Mouse (Mus musculus) lung, postnatal 0 days (tissue): Measurements from ENCODE around the gene Rchy1. TPM values are rescaled to one million over a fixed set of nuclear protein-coding genes. Genes with fewer than 3 reads are reported as not detected.

Experiments used
- ATAC-seq: fragments of 200-750 bp; cut with Nextera tagmentation; 2 replicates; pipeline ENCODE4 v1.8.0; 2017; ENCODE audit warnings: moderate library complexity
- DNase-seq: peaks from one replicate; pipeline ENCODE4 v3.0.0-alpha.2; 2016; ENCODE audit warnings: low spot score
- H3K27ac ChIP-seq: fragments of 300-500 bp; sonication (generic); 2 replicates; pipeline ENCODE4 v1.5.1; 2014; ENCODE audit warnings: antibody characterized with exemption, mild to moderate bottlenecking, low read length, mixed read lengths
- H3K27me3 ChIP-seq: fragments of 300-500 bp; sonication (generic); replicated peaks from 2 replicates; pipeline ENCODE4 v1.6.1; 2014; ENCODE audit warnings: low read length, mixed read lengths; ENCODE audit not compliant: insufficient read depth
- H3K36me3 ChIP-seq: fragments of 300-500 bp; sonication (generic); 2 replicates; pipeline ENCODE4 v1.6.1; 2014; ENCODE audit warnings: low read length, mixed read lengths; ENCODE audit not compliant: insufficient read depth
- H3K4me1 ChIP-seq: fragments of 300-500 bp; sonication (generic); 2 replicates; pipeline ENCODE4 v1.6.1; 2014; ENCODE audit warnings: antibody characterized with exemption, low read depth, low read length, mixed read lengths; ENCODE audit not compliant: insufficient read depth
- H3K4me2 ChIP-seq: fragments of 300-500 bp; sonication (generic); replicated peaks from 2 replicates; pipeline ENCODE4 v1.6.1; 2014; ENCODE audit warnings: low read depth, mild to moderate bottlenecking, low read length, moderate library complexity, mixed read lengths
- H3K4me3 ChIP-seq: fragments of 300-500 bp; sonication (generic); 2 replicates; pipeline ENCODE4 v1.5.1; 2014; ENCODE audit warnings: low read depth, low read length
- H3K9ac ChIP-seq: fragments of 300-500 bp; sonication (generic); replicated peaks from 2 replicates; pipeline ENCODE4 v1.6.1; 2014; ENCODE audit warnings: low read depth, mild to moderate bottlenecking
- H3K9me3 ChIP-seq: fragments of 300-500 bp; sonication (generic); 2 replicates; pipeline ENCODE4 v1.6.1; 2016; ENCODE audit warnings: low read length, mixed read lengths
- CTCF ChIP-seq: IDR thresholded peaks from 2 replicates; pipeline ENCODE4 v1.5.1; 2016; ENCODE audit warnings: antibody characterized with exemption, mild to moderate bottlenecking
- EP300 ChIP-seq: IDR thresholded peaks from 2 replicates; pipeline ENCODE4 v1.6.1; 2016; ENCODE audit warnings: antibody characterized with exemption, mild to moderate bottlenecking, control low read depth
- WGBS: fragments of 180-500 bp; shearing (Covaris S2); extraction: QIAGEN DNeasy Blood & Tissue Kit; methylation state at CpG from one replicate; pipeline ENCODE4 v1.1.7; 2014; 5-methylcytosine and 5-hydroxymethylcytosine counted together
- polyA plus RNA-seq: library from polyadenylated mRNA; unstranded; fragments of >200 nt; fragmentation: Nextera tagmentation; extraction: Ambion mirVana; gene quantifications from 2 replicates; pipeline ENCODE4 v1.2.1, GENCODE M21; 2015

Rchy1 gene
- polyA plus RNA-seq, 1 experiment from 2014 or later, result 70.7 TPM

GRCm38 (mm10) chr5:91983490-91983889 lies 20.6 kb upstream of the Rchy1 start:
- ATAC-seq (no peak), DNase-seq (no peak)
- Histone ChIP-seq H3K27ac (no peak overlapping the region), H3K9me3 (no peaks in the 10 kb centered on the region), H3K36me3 (no peaks in the 10 kb centered on the region), H3K4me2 (no peak overlapping the region), H3K4me3 (no peak overlapping the region), H3K9ac (no peak overlapping the region), H3K27me3 (no peaks in the 10 kb centered on the region), H3K4me1 (no peaks in the 10 kb centered on the region)
- WGBS, result 76% methylated on average over 2 of the region's 2 CpGs
- TF ChIP-seq CTCF, result no peak
- no peak for TF ChIP-seq EP300

- Histone ChIP-seq H3K4me2 (no peak overlapping the region), H3K27me3 (no peaks in the 10 kb centered on the region), H3K36me3 (no peaks in the 10 kb centered on the region), H3K9me3 (no peaks in the 10 kb centered on the region), H3K4me3 (no peak overlapping the region), H3K27ac (no peak overlapping the region), H3K4me1 (no peaks in the 10 kb centered on the region), H3K9ac (no peak overlapping the region)
- DNase-seq, result no peak
- 84% methylated on average over 11 of the region's 11 CpGs for WGBS
- ATAC-seq, result no peak
- TF ChIP-seq EP300 (no peak), CTCF (no peak)
These were observed 18.4 kb upstream of the Rchy1 start for GRCm38 (mm10) chr5:91981176-91981840.

- DNase-seq (no peak), ATAC-seq (no peak)
- Histone ChIP-seq H3K27ac (no peak overlapping the region), H3K4me1 (no peaks in the 10 kb centered on the region), H3K9me3 (no peaks in the 10 kb centered on the region), H3K27me3 (no peaks in the 10 kb centered on the region), H3K4me2 (no peak overlapping the region), H3K36me3 (no peaks in the 10 kb centered on the region), H3K4me3 (no peak overlapping the region), H3K9ac (no peak overlapping the region)
- 69% methylated on average over 2 of the region's 2 CpGs for WGBS
- no peak for TF ChIP-seq CTCF
- no peak for TF ChIP-seq EP300
These were observed 14.5 kb upstream of the Rchy1 start for GRCm38 (mm10) chr5:91977397-91977770.

- DNase-seq (no peak), ATAC-seq (no peak)
- no peaks in the 10 kb centered on the region for H3K27me3 ChIP-seq
- H3K9ac ChIP-seq, result no peak overlapping the region
- H3K9me3 ChIP-seq, result no peaks in the 10 kb centered on the region
- H3K4me3 ChIP-seq, result no peak overlapping the region
- no peaks in the 10 kb centered on the region for H3K36me3 ChIP-seq
- H3K4me2 ChIP-seq, result no peak overlapping the region
- H3K4me1 ChIP-seq, result no peaks in the 10 kb centered on the region
- no peak for TF ChIP-seq EP300
- TF ChIP-seq CTCF, result no peak
- H3K27ac ChIP-seq, result no peak overlapping the region
- WGBS, result 71% methylated on average over 10 of the region's 10 CpGs
These were observed 13.9 kb upstream of the Rchy1 start for GRCm38 (mm10) chr5:91976566-91977396.

GRCm38 (mm10) chr5:91975758-91976157 lies 12.9 kb upstream of the Rchy1 start:
- Histone ChIP-seq H3K27me3 (no peaks in the 10 kb centered on the region), H3K27ac (no peak overlapping the region), H3K36me3 (no peaks in the 10 kb centered on the region), H3K4me2 (no peak overlapping the region), H3K9me3 (no peaks in the 10 kb centered on the region), H3K4me3 (no peak overlapping the region), H3K9ac (no peak overlapping the region), H3K4me1 (no peaks in the 10 kb centered on the region)
- ATAC-seq (no peak), DNase-seq (no peak)
- TF ChIP-seq CTCF (no peak), EP300 (no peak)
- WGBS, result 79% methylated on average over 9 of the region's 9 CpGs

- no peak overlapping the region for H3K4me3 ChIP-seq
- H3K9ac ChIP-seq, result no peak overlapping the region
- H3K36me3 ChIP-seq, result no peaks in the 10 kb centered on the region
- no peak overlapping the region for H3K27ac ChIP-seq
- H3K4me1 ChIP-seq, result no peaks in the 10 kb centered on the region
- H3K4me2 ChIP-seq, result no peak overlapping the region
- DNase-seq, result no peak
- TF ChIP-seq CTCF (no peak), EP300 (no peak)
- H3K9me3 ChIP-seq, result no peaks in the 10 kb centered on the region
- H3K27me3 ChIP-seq, result no peaks in the 10 kb centered on the region
- WGBS, result 80% methylated on average over 7 of the region's 7 CpGs
- ATAC-seq, result no peak
These were observed 11.1 kb upstream of the Rchy1 start for GRCm38 (mm10) chr5:91974002-91974401.
